Mouse (Mus musculus): ENCODE measurements at regions not wholly inside any gene's neighbourhood (a gene's known extent, or its start where the extent isn't known, plus 50 kb on each side); places are given as distances from the start of the nearest gene placed in this dataset.

DNA sequence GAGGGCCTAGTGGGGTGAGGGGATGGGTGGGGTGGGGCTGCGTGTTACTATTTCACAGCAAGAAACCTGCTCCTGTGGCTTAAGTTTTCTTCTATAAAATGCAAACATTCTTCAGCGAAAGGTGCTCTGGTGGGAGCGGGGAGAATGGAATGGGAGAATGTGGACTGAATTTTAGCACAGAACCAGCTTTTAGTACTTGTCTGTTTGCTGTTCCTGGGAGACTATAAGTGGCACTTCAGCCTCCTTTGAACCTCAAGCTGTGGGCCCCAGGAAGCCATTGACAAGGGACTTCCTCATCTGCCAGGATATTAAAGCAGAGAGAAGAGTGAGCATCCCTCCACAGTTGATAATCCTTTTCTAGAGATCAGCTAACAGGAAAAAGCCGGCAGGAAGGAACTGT lies 580.2 kb downstream of the Zfp706 start:
- ATAC-seq = no peak
- H3K4me3 ChIP-seq (replicated peaks; ENCODE audit: low read length) = no peak overlapping the region
- no peaks in the 10 kb centered on the region for H3K36me3 ChIP-seq (ENCODE audit: control insufficient read depth, insufficient read depth)
- H3K27me3 ChIP-seq (replicated peaks; ENCODE audit: control insufficient read depth, insufficient read depth, low read length) = no peaks in the 10 kb centered on the region
- H3K27ac ChIP-seq (ENCODE audit: low read length) = no peak overlapping the region
- H3K9me3 ChIP-seq (ENCODE audit: control insufficient read depth, low read length) = no peaks in the 10 kb centered on the region
- H3K4me1 ChIP-seq (replicated peaks; ENCODE audit: control insufficient read depth, insufficient read depth, low read length) = no peaks in the 10 kb centered on the region
- WGBS = 60% methylated on average over 4 of the region's 4 CpGs
- H3K9ac ChIP-seq (replicated peaks; ENCODE audit: low read depth, low read length) = no peak overlapping the region
- no peak overlapping the region for H3K4me2 ChIP-seq (ENCODE audit: low read length)

DNA sequence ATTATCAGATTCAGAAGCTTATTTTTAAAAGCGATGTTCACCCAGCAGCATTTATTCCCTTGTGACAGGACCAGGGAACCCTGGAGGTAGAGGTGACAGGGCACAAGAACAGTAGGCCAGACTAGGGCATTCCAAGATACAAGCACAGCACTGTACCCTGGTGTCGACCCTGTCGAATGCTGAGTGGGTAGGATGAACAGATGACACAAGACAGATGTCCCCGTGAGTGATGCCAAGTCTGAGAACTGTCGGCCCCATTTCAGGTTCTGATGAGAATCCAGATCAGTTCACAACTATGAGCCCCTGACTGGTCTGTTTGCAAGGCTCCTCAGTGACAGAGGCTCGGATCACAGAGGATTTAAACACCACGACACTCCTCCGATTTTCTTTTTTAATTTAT lies 581.7 kb downstream of the Zfp706 start:
- H3K36me3 ChIP-seq (ENCODE audit: control insufficient read depth, insufficient read depth) = no peaks in the 10 kb centered on the region
- H3K9me3 ChIP-seq (ENCODE audit: control insufficient read depth, low read length) = no peaks in the 10 kb centered on the region
- ATAC-seq = peak; percentile 80
- no peak overlapping the region for H3K4me2 ChIP-seq (ENCODE audit: low read length)
- H3K27ac ChIP-seq (ENCODE audit: low read length) = no peak overlapping the region
- no peaks in the 10 kb centered on the region for H3K27me3 ChIP-seq (replicated peaks; ENCODE audit: control insufficient read depth, insufficient read depth, low read length)
- H3K4me1 ChIP-seq (replicated peaks; ENCODE audit: control insufficient read depth, insufficient read depth, low read length) = no peaks in the 10 kb centered on the region
- no peak overlapping the region for H3K9ac ChIP-seq (replicated peaks; ENCODE audit: low read depth, low read length)
- no peak overlapping the region for H3K4me3 ChIP-seq (replicated peaks; ENCODE audit: low read length)
- WGBS = 60% methylated on average over 8 of the region's 8 CpGs

DNA sequence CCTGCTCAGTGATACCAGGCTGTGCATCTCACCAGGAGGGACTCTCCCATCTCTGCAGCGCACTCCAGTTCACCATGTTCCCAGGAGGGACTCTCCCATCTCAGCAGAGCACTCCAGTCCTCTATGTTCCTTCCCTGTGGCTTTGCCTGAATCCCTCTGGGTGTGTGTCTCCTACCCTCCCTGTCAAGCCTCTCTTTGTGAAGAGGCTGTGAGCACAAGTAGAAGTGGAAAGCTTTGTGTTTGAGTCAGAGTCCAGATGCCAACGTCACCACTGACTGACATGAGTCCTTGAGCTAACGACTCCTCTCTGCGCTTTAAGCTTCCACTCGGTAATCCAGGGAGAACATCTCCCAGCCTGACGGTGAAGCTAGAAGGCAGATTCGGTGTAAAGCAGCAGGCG lies 583.5 kb downstream of the Zfp706 start:
- WGBS = 79% methylated on average over 8 of the region's 8 CpGs
- Histone ChIP-seq H3K36me3 (ENCODE audit: control insufficient read depth, insufficient read depth) (no peaks in the 10 kb centered on the region), H3K9me3 (ENCODE audit: control insufficient read depth, low read length) (no peaks in the 10 kb centered on the region), H3K4me2 (ENCODE audit: low read length) (no peak overlapping the region), H3K4me3 (replicated peaks; ENCODE audit: low read length) (no peak overlapping the region), H3K27ac (ENCODE audit: low read length) (no peak overlapping the region), H3K9ac (replicated peaks; ENCODE audit: low read depth, low read length) (no peak overlapping the region), H3K4me1 (replicated peaks; ENCODE audit: control insufficient read depth, insufficient read depth, low read length) (no peaks in the 10 kb centered on the region), H3K27me3 (replicated peaks; ENCODE audit: control insufficient read depth, insufficient read depth, low read length) (no peaks in the 10 kb centered on the region)
- no peak for ATAC-seq

DNA sequence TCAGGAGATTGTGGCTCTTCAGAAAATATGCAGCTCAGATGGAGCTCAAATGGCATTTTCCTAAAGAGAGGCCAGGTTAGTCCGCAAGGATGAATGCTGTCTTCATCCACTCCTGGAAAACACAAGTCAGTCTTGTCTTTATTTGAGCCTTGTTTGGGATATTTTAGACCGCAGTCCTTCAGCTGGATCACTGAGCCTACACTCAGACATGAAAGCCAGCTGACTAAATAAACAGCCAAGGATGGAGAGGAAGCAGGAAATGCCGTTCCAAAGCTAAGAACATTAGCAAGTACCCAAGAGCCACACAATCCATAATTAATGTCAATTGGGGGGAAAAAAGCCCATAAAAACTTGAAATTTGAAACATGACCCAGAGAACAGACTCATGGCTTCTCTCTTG lies 584.8 kb downstream of the Zfp706 start:
- Histone ChIP-seq H3K4me1 (replicated peaks; ENCODE audit: control insufficient read depth, insufficient read depth, low read length) (no peaks in the 10 kb centered on the region), H3K9me3 (ENCODE audit: control insufficient read depth, low read length) (no peaks in the 10 kb centered on the region), H3K36me3 (ENCODE audit: control insufficient read depth, insufficient read depth) (no peaks in the 10 kb centered on the region), H3K27me3 (replicated peaks; ENCODE audit: control insufficient read depth, insufficient read depth, low read length) (no peaks in the 10 kb centered on the region), H3K4me3 (replicated peaks; ENCODE audit: low read length) (no peak overlapping the region), H3K9ac (replicated peaks; ENCODE audit: low read depth, low read length) (no peak overlapping the region), H3K4me2 (ENCODE audit: low read length) (no peak overlapping the region), H3K27ac (ENCODE audit: low read length) (no peak overlapping the region)
- ATAC-seq = no peak
- WGBS = 87% methylated on average over 3 of the region's 3 CpGs

- Histone ChIP-seq H3K9ac (replicated peaks; ENCODE audit: low read depth, low read length) (no peak overlapping the region), H3K4me1 (replicated peaks; ENCODE audit: control insufficient read depth, insufficient read depth, low read length) (no peaks in the 10 kb centered on the region), H3K9me3 (ENCODE audit: control insufficient read depth, low read length) (no peaks in the 10 kb centered on the region), H3K4me2 (ENCODE audit: low read length) (no peak overlapping the region), H3K27me3 (replicated peaks; ENCODE audit: control insufficient read depth, insufficient read depth, low read length) (no peaks in the 10 kb centered on the region), H3K4me3 (replicated peaks; ENCODE audit: low read length) (no peak overlapping the region), H3K36me3 (ENCODE audit: control insufficient read depth, insufficient read depth) (no peaks in the 10 kb centered on the region), H3K27ac (ENCODE audit: low read length) (no peak overlapping the region)
- no peak for ATAC-seq
- WGBS = 88% methylated on average over 7 of the region's 7 CpGs
Observed at GRCm38 (mm10) chr15:36419943-36420480, 587.6 kb downstream of the Zfp706 start.

DNA sequence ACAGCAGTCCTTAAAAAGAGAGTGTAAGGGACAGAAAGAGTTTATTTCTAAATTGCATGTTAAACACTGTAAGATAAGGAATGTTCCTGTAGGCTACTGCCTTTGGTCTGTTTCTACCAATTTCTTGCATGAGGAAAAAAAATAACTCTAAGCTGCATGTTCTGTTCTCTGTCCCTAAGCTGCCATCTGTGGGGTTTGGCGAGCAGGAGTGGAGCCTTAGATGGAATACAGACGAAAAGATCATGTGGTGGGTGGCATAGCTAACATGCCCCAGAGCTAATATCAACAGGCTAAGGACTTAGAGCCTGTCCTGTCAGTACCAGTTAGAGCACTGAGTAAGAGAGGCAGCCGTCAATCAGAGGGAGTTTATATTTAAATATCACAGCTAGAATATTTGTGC lies 590.1 kb downstream of the Zfp706 start:
- Histone ChIP-seq H3K4me1 (replicated peaks; ENCODE audit: control insufficient read depth, insufficient read depth, low read length) (no peaks in the 10 kb centered on the region), H3K4me3 (replicated peaks; ENCODE audit: low read length) (no peak overlapping the region), H3K27me3 (replicated peaks; ENCODE audit: control insufficient read depth, insufficient read depth, low read length) (no peaks in the 10 kb centered on the region), H3K36me3 (ENCODE audit: control insufficient read depth, insufficient read depth) (no peaks in the 10 kb centered on the region), H3K27ac (ENCODE audit: low read length) (no peak overlapping the region), H3K9me3 (ENCODE audit: control insufficient read depth, low read length) (no peaks in the 10 kb centered on the region), H3K4me2 (ENCODE audit: low read length) (no peak overlapping the region), H3K9ac (replicated peaks; ENCODE audit: low read depth, low read length) (no peak overlapping the region)
- 66% methylated on average over 3 of the region's 3 CpGs for WGBS
- ATAC-seq = no peak

DNA sequence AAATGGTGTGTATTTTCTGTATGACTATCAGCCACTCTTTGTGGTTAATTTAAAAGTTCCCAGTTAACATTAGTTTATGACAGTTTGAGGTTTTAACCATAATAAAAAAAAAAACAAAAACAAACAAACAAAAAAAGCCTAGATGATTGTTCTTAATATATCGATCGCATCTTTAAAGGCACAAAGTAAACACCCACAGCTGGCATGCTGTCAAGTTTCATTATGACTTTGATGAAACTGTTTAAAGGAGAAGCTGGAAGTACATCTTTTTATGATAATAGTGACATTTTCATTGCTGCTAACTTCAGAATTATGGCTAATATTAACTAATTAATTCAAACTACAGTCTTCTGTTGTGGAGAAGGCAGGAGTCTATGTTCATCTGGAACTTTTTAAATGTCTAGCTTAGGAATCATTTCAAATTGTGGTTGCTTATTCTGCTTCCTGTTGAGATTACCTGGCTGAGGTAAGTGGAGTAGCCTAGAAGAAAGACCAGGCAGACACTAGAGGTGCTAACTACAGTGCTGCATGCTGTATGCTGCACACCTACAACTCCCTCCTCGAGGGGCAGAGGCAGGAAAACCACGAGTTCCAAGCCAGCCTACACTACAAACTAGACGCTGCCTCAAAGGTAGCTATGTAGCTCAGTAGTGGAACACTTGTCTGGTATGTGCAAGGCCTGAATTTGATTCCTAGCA lies 591.9 kb downstream of the Zfp706 start:
- no peaks in the 10 kb centered on the region for H3K36me3 ChIP-seq (ENCODE audit: control insufficient read depth, insufficient read depth)
- H3K27ac ChIP-seq (ENCODE audit: low read length) = no peak overlapping the region
- WGBS = 85% methylated on average over 5 of the region's 5 CpGs
- no peaks in the 10 kb centered on the region for H3K4me1 ChIP-seq (replicated peaks; ENCODE audit: control insufficient read depth, insufficient read depth, low read length)
- H3K4me3 ChIP-seq (replicated peaks; ENCODE audit: low read length) = no peak overlapping the region
- H3K4me2 ChIP-seq (ENCODE audit: low read length) = no peak overlapping the region
- ATAC-seq = no peak
- no peaks in the 10 kb centered on the region for H3K27me3 ChIP-seq (replicated peaks; ENCODE audit: control insufficient read depth, insufficient read depth, low read length)
- no peak overlapping the region for H3K9ac ChIP-seq (replicated peaks; ENCODE audit: low read depth, low read length)
- no peaks in the 10 kb centered on the region for H3K9me3 ChIP-seq (ENCODE audit: control insufficient read depth, low read length)

DNA sequence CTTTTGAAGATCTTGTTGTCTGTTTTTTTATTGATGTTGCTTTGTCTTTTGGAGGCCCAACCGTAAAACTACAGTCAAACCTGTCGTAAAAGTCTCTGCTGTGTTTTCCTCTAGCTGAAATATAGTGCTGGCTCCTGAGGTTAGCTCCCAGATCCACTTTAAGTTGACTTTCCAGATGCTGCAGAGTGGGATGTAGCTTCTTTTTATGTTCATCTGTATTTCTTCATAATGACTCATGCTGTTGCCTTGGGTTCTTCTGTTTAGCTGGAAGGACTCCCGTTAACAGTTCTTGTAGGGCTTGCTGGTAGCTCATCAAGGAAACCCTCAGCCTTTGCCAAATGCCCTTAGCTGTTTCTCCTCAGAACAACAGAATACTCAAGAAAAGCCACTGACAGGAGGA lies 595.6 kb downstream of the Zfp706 start:
- Histone ChIP-seq H3K4me1 (replicated peaks; ENCODE audit: control insufficient read depth, insufficient read depth, low read length) (no peaks in the 10 kb centered on the region), H3K4me3 (replicated peaks; ENCODE audit: low read length) (no peak overlapping the region), H3K4me2 (ENCODE audit: low read length) (no peak overlapping the region), H3K9me3 (ENCODE audit: control insufficient read depth, low read length) (no peaks in the 10 kb centered on the region), H3K9ac (replicated peaks; ENCODE audit: low read depth, low read length) (no peak overlapping the region), H3K36me3 (ENCODE audit: control insufficient read depth, insufficient read depth) (no peaks in the 10 kb centered on the region), H3K27ac (ENCODE audit: low read length) (no peak overlapping the region), H3K27me3 (replicated peaks; ENCODE audit: control insufficient read depth, insufficient read depth, low read length) (no peaks in the 10 kb centered on the region)
- 91% methylated on average over 3 of the region's 3 CpGs for WGBS
- no peak for ATAC-seq

DNA sequence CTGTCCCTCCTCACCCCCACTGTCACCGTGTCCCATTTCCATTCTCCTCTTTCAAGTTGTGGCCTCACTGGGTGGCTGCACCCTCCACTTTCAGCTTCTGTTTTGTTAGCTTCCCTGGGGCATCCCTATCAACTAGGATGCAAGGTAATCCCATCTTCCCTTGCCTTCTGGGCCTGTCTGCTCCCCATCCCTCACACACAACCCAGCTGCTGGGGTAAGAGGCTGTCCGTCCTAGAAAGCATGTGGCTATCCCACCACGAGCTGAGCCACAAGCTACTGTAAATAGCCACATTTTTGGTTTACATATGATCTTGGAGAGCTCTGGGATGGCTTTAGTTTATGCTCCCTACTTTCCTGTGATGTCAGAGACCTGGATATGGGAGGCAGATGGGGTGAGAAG lies 602.1 kb downstream of the Zfp706 start:
- no peak for ATAC-seq
- WGBS = 81% methylated on average over 3 of the region's 3 CpGs
- H3K27ac ChIP-seq (ENCODE audit: low read length) = no peak overlapping the region

More for the DNA sequence above, 602.1 kb downstream of the Zfp706 start:
- H3K9ac ChIP-seq (replicated peaks; ENCODE audit: low read depth, low read length) = no peak overlapping the region
- no peak overlapping the region for H3K4me2 ChIP-seq (ENCODE audit: low read length)
- no peak overlapping the region for H3K4me3 ChIP-seq (replicated peaks; ENCODE audit: low read length)
- H3K9me3 ChIP-seq (ENCODE audit: control insufficient read depth, low read length) = no peaks in the 10 kb centered on the region
- no peaks in the 10 kb centered on the region for H3K27me3 ChIP-seq (replicated peaks; ENCODE audit: control insufficient read depth, insufficient read depth, low read length)
- peaks cover 2% of the 10 kb centered on the region for H3K4me1 ChIP-seq (replicated peaks; ENCODE audit: control insufficient read depth, insufficient read depth, low read length)
- H3K36me3 ChIP-seq (ENCODE audit: control insufficient read depth, insufficient read depth) = no peaks in the 10 kb centered on the region
